Mouse (Mus musculus): ENCODE results near the gene Tgif2. TPM values are rescaled to one million over a fixed set of nuclear protein-coding genes. Genes with fewer than 3 reads are reported as not detected.

The Tgif2 gene
- polyA plus RNA-seq, 1 experiment from 2014 or later: 18.9 TPM

GRCm38 (mm10) chr2:156841028-156841840 is 1.4 kb downstream of the Tgif2 start:
- DNase-seq (ENCODE audit: low spot score): no peak
- no peaks in the 10 kb centered on the region for H3K9me3 ChIP-seq (ENCODE audit: control insufficient read depth, low read length)
- H3K36me3 ChIP-seq (replicated peaks; ENCODE audit: control insufficient read depth, insufficient read depth): no peaks in the 10 kb centered on the region
- H3K4me2 ChIP-seq (replicated peaks): peak overlapping the region; percentile 95
- H3K27me3 ChIP-seq (ENCODE audit: control insufficient read depth, insufficient read depth, low read length): peaks cover 19% of the 10 kb centered on the region
- under 1% methylated on average over 38 of the region's 42 CpGs for WGBS
- peak overlapping the region; percentile 69 for H3K9ac ChIP-seq
- H3K4me1 ChIP-seq (replicated peaks; ENCODE audit: control insufficient read depth, insufficient read depth, low read length): peaks cover 27% of the 10 kb centered on the region; the same call in 1 of the 2 replicates
- ATAC-seq (ENCODE audit: low FRiP score): no peak
- H3K27ac ChIP-seq: peak overlapping the region; percentile 74
- H3K4me3 ChIP-seq (replicated peaks; ENCODE audit: low read length): peak overlapping the region; percentile 62

- Histone ChIP-seq H3K27me3 (ENCODE audit: control insufficient read depth, insufficient read depth, low read length) (peaks cover 19% of the 10 kb centered on the region), H3K4me1 (replicated peaks; ENCODE audit: control insufficient read depth, insufficient read depth, low read length) (peaks cover 27% of the 10 kb centered on the region; the same call in 1 of the 2 replicates), H3K4me3 (replicated peaks; ENCODE audit: low read length) (peak overlapping the region; percentile 62), H3K9me3 (ENCODE audit: control insufficient read depth, low read length) (no peaks in the 10 kb centered on the region), H3K4me2 (replicated peaks) (peak overlapping the region; percentile 95), H3K36me3 (replicated peaks; ENCODE audit: control insufficient read depth, insufficient read depth) (no peaks in the 10 kb centered on the region; the same call in 1 of the 2 replicates), H3K9ac (peak overlapping the region; percentile 69; the same call in 1 of the 2 replicates), H3K27ac (peak overlapping the region; percentile 74; the same call in 1 of the 2 replicates)
- DNase-seq (ENCODE audit: low spot score): peak; percentile 50
- ATAC-seq (ENCODE audit: low FRiP score): no peak
- WGBS: 3% methylated on average over 20 of the region's 20 CpGs
Measured at GRCm38 (mm10) chr2:156841841-156842706, 2.3 kb downstream of the Tgif2 start.

- Histone ChIP-seq H3K4me2 (replicated peaks) (peak overlapping the region; percentile 95), H3K36me3 (replicated peaks; ENCODE audit: control insufficient read depth, insufficient read depth) (no peaks in the 10 kb centered on the region; the same call in 1 of the 2 replicates), H3K9me3 (ENCODE audit: control insufficient read depth, low read length) (no peaks in the 10 kb centered on the region), H3K9ac (no peak overlapping the region), H3K27me3 (ENCODE audit: control insufficient read depth, insufficient read depth, low read length) (peaks cover 19% of the 10 kb centered on the region), H3K4me3 (replicated peaks; ENCODE audit: low read length) (no peak overlapping the region; the same call in 1 of the 2 replicates), H3K27ac (0 out of 2 replicates have a peak overlapping the region, but pooled peaks have one; percentile 49), H3K4me1 (replicated peaks; ENCODE audit: control insufficient read depth, insufficient read depth, low read length) (peaks cover 27% of the 10 kb centered on the region; the same call in 1 of the 2 replicates)
- no peak for DNase-seq (ENCODE audit: low spot score)
- 15% methylated on average over 11 of the region's 11 CpGs for WGBS
- ATAC-seq (ENCODE audit: low FRiP score): no peak
Measured at GRCm38 (mm10) chr2:156842711-156843110, 2.9 kb downstream of the Tgif2 start.

- 79% methylated on average over 10 of the region's 10 CpGs for WGBS
- H3K4me1 ChIP-seq (replicated peaks; ENCODE audit: control insufficient read depth, insufficient read depth, low read length): peaks cover 27% of the 10 kb centered on the region; the same call in 1 of the 2 replicates
Measured at GRCm38 (mm10) chr2:156843331-156843730, 3.5 kb downstream of the Tgif2 start.

GRCm38 (mm10) chr2:156844715-156845114 is 4.9 kb downstream of the Tgif2 start:
- H3K9ac ChIP-seq: no peak overlapping the region
- DNase-seq (ENCODE audit: low spot score) (no peak), ATAC-seq (ENCODE audit: low FRiP score) (no peak)
- H3K4me2 ChIP-seq (replicated peaks): no peak overlapping the region
- no peaks in the 10 kb centered on the region for H3K9me3 ChIP-seq (ENCODE audit: control insufficient read depth, low read length)
- no peak overlapping the region for H3K27ac ChIP-seq
- peaks cover 7% of the 10 kb centered on the region; the same call in 1 of the 2 replicates for H3K36me3 ChIP-seq (replicated peaks; ENCODE audit: control insufficient read depth, insufficient read depth)
- H3K4me1 ChIP-seq (replicated peaks; ENCODE audit: control insufficient read depth, insufficient read depth, low read length): peaks cover 26% of the 10 kb centered on the region; the same call in 1 of the 2 replicates
- H3K27me3 ChIP-seq (ENCODE audit: control insufficient read depth, insufficient read depth, low read length): peaks cover 14% of the 10 kb centered on the region
- WGBS: 34% methylated on average over 10 of the region's 10 CpGs
- no peak overlapping the region for H3K4me3 ChIP-seq (replicated peaks; ENCODE audit: low read length)

More at GRCm38 (mm10) chr2:156843331-156843730, 3.5 kb downstream of the Tgif2 start:
- Histone ChIP-seq H3K27ac (no peak overlapping the region), H3K4me3 (replicated peaks; ENCODE audit: low read length) (no peak overlapping the region), H3K4me2 (replicated peaks) (0 out of 2 replicates have a peak overlapping the region, but pooled peaks have one; percentile 95), H3K27me3 (ENCODE audit: control insufficient read depth, insufficient read depth, low read length) (peaks cover 19% of the 10 kb centered on the region), H3K9me3 (ENCODE audit: control insufficient read depth, low read length) (no peaks in the 10 kb centered on the region), H3K9ac (no peak overlapping the region), H3K36me3 (replicated peaks; ENCODE audit: control insufficient read depth, insufficient read depth) (no peaks in the 10 kb centered on the region; the same call in 1 of the 2 replicates)
- ATAC-seq (ENCODE audit: low FRiP score): no peak
- no peak for DNase-seq (ENCODE audit: low spot score)

- WGBS: 57% methylated on average over 6 of the region's 6 CpGs
- no peak overlapping the region for H3K9ac ChIP-seq
- H3K27ac ChIP-seq: no peak overlapping the region
- ATAC-seq (ENCODE audit: low FRiP score) (no peak), DNase-seq (ENCODE audit: low spot score) (no peak)
- H3K4me3 ChIP-seq (replicated peaks; ENCODE audit: low read length): no peak overlapping the region
- no peaks in the 10 kb centered on the region for H3K9me3 ChIP-seq (ENCODE audit: control insufficient read depth, low read length)
- H3K36me3 ChIP-seq (replicated peaks; ENCODE audit: control insufficient read depth, insufficient read depth): peaks cover 25% of the 10 kb centered on the region; the same call in 1 of the 2 replicates
- no peaks in the 10 kb centered on the region for H3K27me3 ChIP-seq (ENCODE audit: control insufficient read depth, insufficient read depth, low read length)
- 0 out of 2 replicates have a peak, but pooled peaks cover 13% of the 10 kb centered on the region for H3K4me1 ChIP-seq (replicated peaks; ENCODE audit: control insufficient read depth, insufficient read depth, low read length)
- H3K4me2 ChIP-seq (replicated peaks): no peak overlapping the region
Measured at GRCm38 (mm10) chr2:156847653-156848052, 7.8 kb downstream of the Tgif2 start.

GRCm38 (mm10) chr2:156848526-156849182 is 8.8 kb downstream of the Tgif2 start:
- H3K36me3 ChIP-seq (replicated peaks; ENCODE audit: control insufficient read depth, insufficient read depth): peaks cover 28% of the 10 kb centered on the region; the same call in 1 of the 2 replicates
- H3K9ac ChIP-seq: no peak overlapping the region
- no peak overlapping the region for H3K4me3 ChIP-seq (replicated peaks; ENCODE audit: low read length)
- no peak overlapping the region for H3K27ac ChIP-seq
- H3K4me1 ChIP-seq (replicated peaks; ENCODE audit: control insufficient read depth, insufficient read depth, low read length): 0 out of 2 replicates have a peak, but pooled peaks cover 12% of the 10 kb centered on the region
- H3K4me2 ChIP-seq (replicated peaks): no peak overlapping the region
- no peaks in the 10 kb centered on the region for H3K9me3 ChIP-seq (ENCODE audit: control insufficient read depth, low read length)
- H3K27me3 ChIP-seq (ENCODE audit: control insufficient read depth, insufficient read depth, low read length): no peaks in the 10 kb centered on the region
- no peak for DNase-seq (ENCODE audit: low spot score)
- WGBS: 95% methylated on average over 6 of the region's 6 CpGs
- ATAC-seq (ENCODE audit: low FRiP score): no peak

GRCm38 (mm10) chr2:156850505-156850904 is 10.7 kb downstream of the Tgif2 start:
- Histone ChIP-seq H3K4me3 (replicated peaks; ENCODE audit: low read length) (no peak overlapping the region), H3K4me1 (replicated peaks; ENCODE audit: control insufficient read depth, insufficient read depth, low read length) (0 out of 2 replicates have a peak, but pooled peaks cover 5% of the 10 kb centered on the region), H3K27ac (no peak overlapping the region), H3K9me3 (ENCODE audit: control insufficient read depth, low read length) (no peaks in the 10 kb centered on the region), H3K9ac (no peak overlapping the region), H3K4me2 (replicated peaks) (no peak overlapping the region), H3K36me3 (replicated peaks; ENCODE audit: control insufficient read depth, insufficient read depth) (peaks cover 28% of the 10 kb centered on the region; the same call in 1 of the 2 replicates), H3K27me3 (ENCODE audit: control insufficient read depth, insufficient read depth, low read length) (no peaks in the 10 kb centered on the region)
- DNase-seq (ENCODE audit: low spot score): no peak
- no peak for ATAC-seq (ENCODE audit: low FRiP score)
- WGBS: 90% methylated on average over 5 of the region's 5 CpGs
